Mouse (Mus musculus) B cell, adult 2 months (primary cell): Measurements from ENCODE around the gene Fxyd3.

Experiments
- DNase-seq, 2 experiments: peaks; one replicate each; pipeline ENCODE4 v3.0.0; 2022

Gene Fxyd3

GRCm38 (mm10) chr7:31076492-31076891 is at the start of gene Fxyd3:
Gene Fxyd3, minus strand, starts transcription at chr7:31076704.
- no peak for DNase-seq

DNA sequence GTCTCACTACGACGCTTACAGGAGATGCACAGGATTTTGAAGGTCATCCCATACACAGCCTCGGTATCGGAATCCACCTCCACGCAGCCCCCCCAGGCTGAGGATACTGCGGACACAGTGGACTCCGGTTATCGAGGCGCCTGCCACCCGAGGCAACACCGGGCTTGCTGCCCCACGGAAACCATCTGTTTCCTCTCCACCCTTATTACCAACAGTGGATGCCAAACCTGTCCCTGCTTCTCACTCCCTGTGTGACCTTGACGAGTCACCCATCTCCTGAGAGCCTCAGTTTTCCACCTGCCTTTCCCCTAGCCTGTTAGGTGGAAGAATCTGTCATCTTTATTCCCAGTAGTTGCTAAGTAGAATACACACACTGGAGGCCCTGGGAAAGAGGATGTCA is 48.6 kb upstream of the Fxyd3 start:
- no peak for DNase-seq

GRCm38 (mm10) chr7:31124381-31124780 is 47.9 kb upstream of the Fxyd3 start:
- no peak for DNase-seq

DNA sequence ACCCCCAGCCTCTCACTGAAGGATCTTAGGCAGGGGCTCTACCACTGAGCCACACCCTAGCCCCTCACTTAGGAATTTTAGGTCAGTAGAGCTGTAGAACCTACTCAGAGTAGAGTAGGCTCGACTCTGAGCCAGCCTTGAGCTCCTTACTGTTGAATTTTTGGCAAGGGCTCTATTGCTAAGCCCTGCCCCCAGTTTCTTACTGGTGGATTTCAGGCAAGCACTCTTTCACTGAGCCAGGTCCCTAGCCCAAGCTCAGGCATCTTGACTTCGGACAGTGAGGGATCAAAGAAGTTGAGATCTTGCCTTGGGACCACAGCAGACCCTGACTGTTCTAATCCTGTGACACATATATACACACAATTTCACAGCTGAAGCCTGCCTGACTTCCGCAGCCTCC is 47.2 kb upstream of the Fxyd3 start:
- DNase-seq: no peak

DNA sequence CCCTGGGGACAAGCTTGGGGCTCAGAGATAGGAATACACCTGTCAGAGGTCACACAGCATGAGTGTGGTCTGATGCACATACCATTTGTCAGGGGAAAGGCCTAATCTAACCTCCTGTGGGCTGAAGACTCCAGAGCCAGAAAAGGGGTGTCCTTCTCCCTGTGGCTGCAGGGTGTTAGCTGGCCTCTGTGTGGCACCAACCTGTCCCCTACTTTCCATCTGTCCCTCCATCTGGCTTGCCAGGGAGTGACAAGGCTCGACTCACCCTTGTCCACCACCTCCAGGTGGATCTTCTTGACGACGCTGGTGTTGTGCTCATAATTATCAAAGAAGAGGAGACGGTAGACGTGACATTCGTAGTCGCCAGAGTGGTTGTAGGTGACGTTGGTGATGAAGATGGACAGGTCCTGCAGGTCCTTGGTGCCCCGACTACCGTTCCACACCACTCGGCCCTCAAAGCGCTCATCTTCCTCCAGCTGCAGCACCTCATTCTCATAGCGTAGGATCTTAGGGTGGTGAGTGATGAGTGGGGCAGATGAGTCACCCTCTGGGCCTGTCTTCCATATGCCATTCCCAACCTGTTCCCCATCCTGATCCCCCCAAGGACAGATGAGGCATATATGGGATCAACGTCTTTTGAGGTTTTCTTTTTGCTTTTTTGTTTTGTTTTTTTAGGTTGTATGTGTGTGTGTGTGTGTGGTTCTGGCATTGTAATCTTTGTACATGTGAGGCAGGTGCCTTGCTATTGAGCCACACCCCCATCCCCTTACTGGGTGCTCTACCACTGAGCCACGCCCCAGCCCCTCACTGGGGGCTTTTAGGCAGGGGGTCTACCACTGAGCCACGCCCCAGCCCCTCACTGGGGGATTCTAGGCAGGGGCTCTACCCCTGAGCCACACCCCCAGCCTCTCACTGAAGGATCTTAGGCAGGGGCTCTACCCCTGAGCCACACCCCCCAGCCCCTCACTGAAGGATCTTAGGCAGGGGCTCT is 46.4 kb upstream of the Fxyd3 start:
- DNase-seq: no peak

DNA sequence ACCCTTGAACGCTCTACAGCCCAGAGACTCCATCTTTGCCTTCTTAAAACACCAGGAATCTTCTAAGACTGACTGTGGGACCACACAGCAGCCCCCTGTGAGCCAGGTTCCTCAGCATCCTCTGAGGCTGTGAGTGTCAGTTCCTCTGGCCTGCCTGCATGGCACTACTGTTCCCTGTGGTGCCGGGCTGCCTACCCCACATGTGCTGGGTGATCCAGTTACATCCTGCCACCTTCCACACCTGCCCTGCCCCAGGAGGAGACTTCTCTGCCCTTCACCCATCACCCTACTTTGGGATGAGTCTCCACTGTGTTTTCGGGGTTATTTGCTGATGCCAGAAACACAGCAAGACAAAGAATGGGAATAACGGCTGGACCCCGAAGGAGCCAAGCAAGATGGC is 43.1 kb upstream of the Fxyd3 start:
- DNase-seq: no peak

DNA sequence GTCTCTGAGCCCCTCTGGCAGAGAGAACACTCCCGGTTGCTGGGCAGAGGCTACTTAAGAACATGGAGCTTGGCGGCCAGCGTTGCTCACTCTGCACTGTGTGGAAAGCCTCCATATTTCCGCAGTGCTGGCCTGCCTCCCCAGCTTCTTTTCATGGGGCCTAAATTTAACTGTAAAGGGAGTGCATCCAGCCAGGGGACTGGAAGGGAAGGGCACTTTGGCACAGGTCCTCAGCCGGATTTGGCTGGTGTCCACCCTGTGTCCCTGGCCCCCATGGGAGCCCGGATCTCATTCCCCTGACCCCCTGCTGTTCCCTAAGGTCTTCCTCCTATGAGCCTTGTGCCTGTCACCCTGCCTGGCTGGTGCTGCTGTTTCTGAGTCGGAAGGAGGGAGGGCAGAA is 42.0 kb upstream of the Fxyd3 start:
- DNase-seq: no peak

GRCm38 (mm10) chr7:31117465-31117864 is 41.0 kb upstream of the Fxyd3 start:
- DNase-seq: no peak

- DNase-seq: no peak
Measured at GRCm38 (mm10) chr7:31116721-31117145, 40.2 kb upstream of the Fxyd3 start.

- no peak for DNase-seq
Measured at GRCm38 (mm10) chr7:31115587-31116043, 39.1 kb upstream of the Fxyd3 start.

GRCm38 (mm10) chr7:31115182-31115581 is 38.7 kb upstream of the Fxyd3 start, which contains the start of gene Hpn:
Gene Hpn, minus strand, starts transcription at chr7:31115290.
- no peak for DNase-seq

DNA sequence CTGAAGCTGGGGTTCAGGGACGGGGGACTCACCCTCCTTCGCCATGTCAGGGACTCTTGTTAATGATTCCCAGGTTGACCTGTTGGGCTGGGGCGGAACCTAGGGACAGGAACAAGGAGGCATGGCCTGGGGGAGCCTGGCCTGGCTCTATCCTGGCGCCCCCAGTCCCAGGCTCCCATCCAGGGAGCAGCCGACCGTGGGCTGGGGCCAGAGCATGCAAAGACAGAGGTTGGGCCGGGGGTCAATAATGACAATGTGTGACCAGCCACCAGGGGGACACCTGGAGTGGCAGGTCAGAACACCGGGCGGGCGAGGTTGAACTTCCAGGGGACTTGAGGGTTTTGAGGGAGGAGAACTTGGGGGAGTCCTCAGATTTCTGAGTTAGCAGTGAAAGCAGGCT is 38.1 kb upstream of the Fxyd3 start:
- no peak for DNase-seq

- no peak for DNase-seq
Measured at GRCm38 (mm10) chr7:31113800-31114199, 37.3 kb upstream of the Fxyd3 start.

GRCm38 (mm10) chr7:31112036-31112435 is 35.5 kb upstream of the Fxyd3 start:
- no peak for DNase-seq

DNA sequence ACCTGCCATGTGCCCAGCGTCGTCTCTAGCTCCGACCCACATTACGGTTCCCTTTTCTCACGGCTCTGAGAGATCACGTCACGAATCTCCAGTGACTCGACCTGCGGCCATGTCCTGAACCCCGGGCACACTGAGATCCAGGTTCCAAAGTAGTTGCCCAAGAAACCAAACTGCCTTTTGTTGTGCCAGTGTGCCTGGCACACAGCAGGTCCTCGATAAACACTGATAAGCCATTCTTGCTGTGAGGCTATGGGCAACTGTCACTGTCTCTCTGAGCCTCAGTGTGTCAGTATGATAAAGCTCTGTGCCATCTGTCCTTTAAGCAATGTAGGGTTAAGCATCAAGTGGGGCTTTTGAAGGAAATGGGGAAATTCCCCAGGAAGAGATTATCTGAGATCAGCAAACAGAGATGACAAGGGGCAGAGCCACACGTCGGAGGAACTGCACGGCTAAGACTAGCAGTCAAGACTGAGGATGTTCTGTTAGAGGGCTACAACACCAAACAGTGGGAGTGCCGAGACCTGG is 34.4 kb upstream of the Fxyd3 start:
- DNase-seq: peak in 1 of 2 experiments; percentile 20

DNA sequence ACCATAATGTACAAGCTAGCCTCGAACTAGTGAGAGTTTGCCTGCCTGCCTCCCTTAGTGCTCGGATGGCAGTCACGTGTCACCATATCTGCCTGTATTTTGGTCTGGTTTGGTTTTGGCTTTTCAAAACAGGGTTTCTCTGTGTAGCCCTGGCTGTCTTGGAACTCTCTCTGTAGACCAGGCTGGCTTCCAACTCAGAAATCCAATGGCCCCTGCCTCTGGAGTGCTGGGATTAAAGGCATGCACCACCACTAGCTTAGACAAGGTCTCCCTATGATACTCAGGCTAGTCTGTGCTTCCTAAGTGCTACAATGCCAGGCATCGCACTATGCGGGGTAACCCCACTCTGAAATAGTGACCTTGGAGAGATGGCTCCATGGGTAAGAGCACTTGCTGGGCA is 33.3 kb upstream of the Fxyd3 start:
- DNase-seq: no peak

DNA sequence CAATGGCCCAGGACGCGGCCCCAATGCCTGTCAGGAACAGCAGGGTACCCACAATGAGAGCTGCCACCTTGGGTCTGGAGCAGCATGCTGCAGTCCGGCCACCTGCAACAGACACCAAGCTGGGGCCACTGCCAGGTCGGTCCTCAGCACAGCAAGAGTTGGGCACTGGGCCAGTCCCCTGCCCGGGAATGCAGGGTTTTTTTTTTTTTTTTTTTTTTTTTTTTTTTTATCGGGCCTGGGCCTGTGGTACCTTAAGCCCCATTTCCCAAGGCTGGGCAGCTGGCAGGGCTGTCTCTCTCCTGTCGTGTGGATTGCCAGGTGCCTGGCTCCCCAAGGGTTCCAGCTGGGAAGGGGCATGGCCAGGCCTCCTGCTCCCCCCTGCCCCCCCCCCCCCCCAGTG is 32.6 kb upstream of the Fxyd3 start:
- no peak for DNase-seq

DNA sequence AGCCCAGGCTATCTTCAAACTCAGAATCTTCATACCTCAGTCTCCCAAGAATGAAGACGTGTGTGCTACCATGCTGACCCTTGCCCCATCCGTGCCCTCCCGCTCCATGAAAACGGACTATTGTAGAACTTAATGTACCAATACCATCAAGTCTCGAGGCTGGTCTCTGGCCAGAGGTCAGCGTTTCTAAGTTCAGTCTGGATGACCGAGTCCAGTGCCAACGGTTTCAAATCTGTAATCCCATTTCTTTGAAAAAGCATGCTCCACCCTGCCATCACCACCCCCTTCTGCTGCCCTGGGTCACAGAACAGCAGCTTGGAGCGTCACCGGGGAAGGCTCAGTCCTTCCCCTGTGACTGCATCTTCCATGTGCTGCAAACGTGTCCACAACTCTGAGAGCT is 31.3 kb upstream of the Fxyd3 start:
- DNase-seq: no peak

GRCm38 (mm10) chr7:31106166-31106565 is 29.7 kb upstream of the Fxyd3 start:
- peak; percentile 25 to 26 for DNase-seq

DNA sequence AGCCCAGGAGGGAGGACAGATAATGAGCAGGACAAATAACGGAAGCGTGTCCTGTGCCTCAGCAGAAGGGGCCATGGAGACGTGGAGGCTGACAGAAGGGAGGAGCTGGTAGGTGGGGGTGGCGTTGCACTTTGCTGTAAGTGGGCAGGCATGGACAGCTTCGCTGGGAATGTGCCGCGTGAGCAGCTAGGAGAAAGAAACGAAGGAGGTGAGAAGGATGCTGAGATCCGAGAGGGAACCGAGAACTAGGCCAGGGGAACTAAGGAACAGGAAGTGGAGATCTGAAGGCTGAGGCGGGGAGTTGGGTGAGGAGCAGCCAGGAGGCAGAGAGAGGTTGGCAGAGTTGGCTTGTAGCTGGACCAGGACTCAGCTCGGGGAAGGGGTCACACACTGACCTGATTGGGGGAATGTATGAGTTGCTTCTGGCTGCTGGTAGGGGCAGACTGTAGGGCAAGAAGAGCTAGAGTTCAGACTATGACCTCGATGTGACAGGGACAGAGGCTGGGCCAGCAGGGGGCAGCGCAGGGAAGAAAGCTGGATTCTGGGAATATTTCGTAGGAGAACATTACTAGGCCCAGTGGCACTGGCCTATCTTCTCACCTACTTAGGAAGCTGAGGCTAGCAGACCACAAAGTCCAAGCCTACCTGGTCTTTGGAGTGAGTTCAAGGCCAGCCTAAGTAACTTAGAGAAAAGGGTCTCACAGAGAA is 28.7 kb upstream of the Fxyd3 start:
- peak; percentile 26 to 38 for DNase-seq

- no peak for DNase-seq
Measured at GRCm38 (mm10) chr7:31100786-31101185, 24.3 kb upstream of the Fxyd3 start.

GRCm38 (mm10) chr7:31099612-31099982 is 23.1 kb upstream of the Fxyd3 start:
- peak; percentile 20 to 32 for DNase-seq
